Mouse (Mus musculus) large intestine, adult 2 months (tissue): ENCODE data around the gene Trpm1. TPM values are rescaled to one million over a fixed set of nuclear protein-coding genes. Genes with fewer than 3 reads are reported as not detected.

Source experiments
- DNase-seq: peaks from one replicate; pipeline ENCODE4 v3.0.0-alpha.2; 2012; ENCODE audit warnings: low read depth, low spot score
- WGBS: fragments of 180-500 bp; shearing (Covaris S2); methylation state at CpG from one replicate; pipeline ENCODE4 v1.1.7; 2018; 5-methylcytosine and 5-hydroxymethylcytosine counted together
- polyA plus RNA-seq: library from polyadenylated mRNA; depleted of rRNA; stranded (reverse); fragments of >200 nt; gene quantifications from 2 replicates; pipeline ENCODE4 v1.2.3, GENCODE M21; 2012

Gene Trpm1
- polyA plus RNA-seq, 1 experiment, result not detected

DNA sequence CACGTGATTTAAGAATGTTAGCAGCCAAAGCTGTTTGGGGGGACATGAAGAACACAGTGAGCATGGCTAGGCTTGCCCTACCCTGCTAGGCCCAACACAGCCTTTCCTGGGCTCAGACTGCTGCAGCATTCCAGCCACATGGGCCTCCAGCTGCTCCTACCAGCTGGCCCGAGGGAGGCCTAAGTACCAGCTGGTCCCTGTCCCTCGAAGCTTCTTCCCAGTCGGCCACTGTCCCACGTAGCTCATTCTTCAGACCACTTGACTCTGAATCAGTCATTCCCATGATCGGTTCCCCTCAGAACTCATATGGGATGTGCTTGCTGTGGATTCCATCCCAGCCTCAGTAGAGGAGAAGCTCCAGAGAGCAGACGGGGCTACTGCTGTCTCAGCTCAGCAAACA lies 8.4 kb downstream of the Trpm1 start:
- 82% methylated on average over 7 of the region's 7 CpGs for WGBS

DNA sequence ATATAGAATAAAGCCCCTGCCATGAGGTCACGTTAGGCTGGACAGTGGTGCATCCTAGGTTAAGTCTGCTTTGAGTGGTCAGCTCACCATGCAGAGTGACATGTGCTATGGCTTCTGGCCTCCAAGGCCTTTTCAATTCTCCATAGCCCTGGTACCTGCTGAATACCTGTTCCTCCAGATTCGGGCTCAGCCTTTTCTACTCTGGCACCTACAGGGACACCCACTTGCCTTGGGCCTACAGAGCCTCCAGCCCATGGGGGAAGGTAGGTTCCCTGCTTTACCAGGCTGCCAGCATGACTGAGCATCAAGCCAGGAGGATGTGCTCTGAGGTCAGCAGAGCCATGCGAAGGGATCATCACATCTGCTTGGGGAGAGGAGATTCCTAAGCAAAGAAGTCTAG lies 9.5 kb downstream of the Trpm1 start:
- DNase-seq, result no peak
- 90% methylated on average over 3 of the region's 3 CpGs for WGBS

More for the DNA sequence above, 8.4 kb downstream of the Trpm1 start:
- DNase-seq, result no peak

DNA sequence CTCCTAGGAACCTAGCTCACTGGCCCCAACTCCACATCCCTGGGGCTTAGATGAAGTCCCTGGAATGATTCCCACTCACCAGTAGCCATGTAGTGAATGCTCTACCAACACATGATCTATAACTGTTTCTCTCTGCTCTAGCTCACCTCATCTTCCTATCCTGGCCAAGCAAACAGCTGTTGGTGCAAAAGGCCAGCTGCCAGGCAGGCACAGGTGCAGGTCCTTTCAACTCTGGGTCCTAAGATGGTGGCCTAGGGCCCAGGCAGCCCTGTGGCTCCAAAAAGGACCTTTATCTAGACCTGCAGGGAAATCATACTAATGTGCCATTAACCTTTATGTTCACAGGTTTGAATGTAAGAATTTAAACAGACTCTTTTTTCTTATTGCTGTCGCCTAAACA lies 10.3 kb downstream of the Trpm1 start:
- 75% methylated on average over 1 of the region's 1 CpGs for WGBS
- no peak for DNase-seq

DNA sequence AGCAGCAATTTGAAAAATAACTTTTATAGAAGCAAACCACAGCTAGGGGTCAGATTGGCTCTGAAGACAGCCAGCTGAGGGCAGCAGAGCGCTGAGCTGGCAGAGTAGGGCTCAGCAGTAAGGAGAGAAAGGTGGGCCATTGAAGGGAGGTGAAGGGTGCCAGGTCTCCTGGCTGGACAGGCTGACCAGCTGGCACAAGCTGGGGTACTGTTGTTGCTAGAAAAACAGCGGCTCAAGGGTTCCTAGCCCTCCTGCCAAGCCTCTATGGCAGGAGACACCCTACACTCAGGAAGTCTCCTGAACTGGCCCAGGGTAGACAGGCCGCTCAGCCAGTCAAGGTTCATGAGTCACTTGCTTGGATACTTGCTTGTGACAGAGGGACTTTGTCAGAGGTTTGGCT lies 11.4 kb downstream of the Trpm1 start:
- DNase-seq, result no peak
- 63% methylated on average over 3 of the region's 3 CpGs for WGBS

DNA sequence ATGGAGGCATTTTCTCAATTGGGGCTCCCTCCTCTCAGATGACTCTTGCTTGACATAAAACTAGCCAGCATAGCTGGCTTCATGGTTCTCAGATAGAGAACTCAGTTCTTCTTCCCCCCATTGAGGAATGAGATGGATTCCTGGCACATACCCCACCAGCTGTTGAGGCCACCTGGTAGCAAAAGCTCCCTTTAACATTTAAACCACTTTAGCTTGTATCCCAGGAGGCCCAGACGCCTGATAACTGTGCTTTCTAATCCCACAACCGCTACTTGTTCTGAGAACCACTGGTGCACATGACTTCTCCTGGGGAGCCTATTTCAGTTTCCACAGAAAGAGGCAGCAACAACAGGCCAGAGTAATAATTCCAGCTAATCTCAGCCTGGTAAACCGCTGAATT lies 12.4 kb downstream of the Trpm1 start:
- DNase-seq, result no peak
- WGBS, result 82% methylated on average over 3 of the region's 3 CpGs

DNA sequence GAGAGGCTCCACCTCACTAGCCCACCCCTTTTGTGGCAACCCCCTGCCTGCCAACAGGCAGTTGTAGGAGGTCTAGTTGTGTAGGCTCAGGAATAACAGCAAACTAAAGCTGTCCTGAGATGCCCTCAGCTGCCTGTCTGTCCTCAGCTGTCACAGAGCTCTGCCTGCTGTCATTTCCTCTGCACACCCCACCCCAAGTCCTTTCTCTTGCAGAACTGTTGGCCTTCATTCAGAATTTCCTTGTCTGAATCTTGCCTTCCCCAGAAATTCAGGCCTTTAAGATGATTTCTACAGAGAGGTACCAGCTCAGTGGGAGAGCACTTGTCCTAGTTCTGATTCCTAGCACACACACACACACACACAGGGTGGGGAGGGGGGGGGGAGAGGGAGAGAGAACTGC lies 13.1 kb downstream of the Trpm1 start:
- DNase-seq, result no peak

DNA sequence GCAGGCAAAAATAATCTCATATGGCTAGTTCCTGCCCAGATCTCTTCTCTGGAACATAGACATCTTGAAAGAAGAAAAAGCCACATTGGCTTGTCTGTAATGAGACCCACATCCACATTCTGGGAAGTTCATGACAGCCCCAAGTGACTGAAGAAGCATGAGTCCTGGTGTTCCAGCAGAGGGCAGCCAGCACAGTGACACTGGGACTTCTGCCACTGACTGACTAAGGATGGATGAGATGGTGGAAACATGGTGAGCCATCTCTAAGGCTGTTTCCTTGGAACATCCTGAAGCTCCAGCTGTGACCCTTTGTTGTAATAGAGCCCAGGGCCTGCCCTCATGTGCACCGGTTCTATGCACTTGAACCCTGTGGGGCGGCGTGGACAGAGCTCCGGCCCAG lies 25.7 kb downstream of the Trpm1 start:
- 88% methylated on average over 4 of the region's 4 CpGs for WGBS
- DNase-seq, result no peak

DNA sequence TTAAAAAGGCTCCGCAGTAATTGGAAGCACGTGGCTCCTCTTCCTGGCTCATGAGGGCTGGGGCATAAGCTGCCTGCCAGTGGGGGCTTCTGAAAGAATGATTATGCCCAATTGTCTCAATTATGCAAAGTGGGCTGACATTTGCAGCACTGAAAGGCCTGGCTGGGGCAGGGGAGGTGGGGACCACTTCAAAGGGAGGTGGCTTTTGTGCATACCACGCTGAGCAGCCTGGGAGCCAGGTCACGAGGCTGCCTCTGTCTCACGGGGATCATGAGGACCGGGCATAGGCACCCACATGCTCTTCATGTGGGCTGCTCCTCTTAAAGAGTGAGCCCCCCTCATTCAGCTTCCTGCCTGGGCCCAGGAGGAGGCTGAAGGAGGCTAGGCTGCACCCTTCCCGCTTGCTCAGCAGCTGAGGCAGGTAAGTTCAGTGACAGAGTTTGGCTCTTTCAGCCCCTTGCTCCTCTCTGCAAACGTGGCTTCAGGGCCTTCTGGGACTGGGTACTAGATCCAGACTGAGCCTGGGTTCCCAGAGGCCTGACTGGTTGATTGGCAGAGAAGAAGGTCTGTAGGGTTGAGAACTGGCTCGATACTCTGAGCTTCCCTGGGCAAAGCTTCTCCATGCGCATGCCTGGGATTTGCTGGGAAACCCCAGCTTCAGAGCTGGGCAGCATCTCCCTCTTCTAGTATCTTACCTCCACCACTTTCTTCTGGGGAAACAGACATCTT lies 31.7 kb downstream of the Trpm1 start:
- DNase-seq, result no peak
- WGBS, result 78% methylated on average over 10 of the region's 10 CpGs

DNA sequence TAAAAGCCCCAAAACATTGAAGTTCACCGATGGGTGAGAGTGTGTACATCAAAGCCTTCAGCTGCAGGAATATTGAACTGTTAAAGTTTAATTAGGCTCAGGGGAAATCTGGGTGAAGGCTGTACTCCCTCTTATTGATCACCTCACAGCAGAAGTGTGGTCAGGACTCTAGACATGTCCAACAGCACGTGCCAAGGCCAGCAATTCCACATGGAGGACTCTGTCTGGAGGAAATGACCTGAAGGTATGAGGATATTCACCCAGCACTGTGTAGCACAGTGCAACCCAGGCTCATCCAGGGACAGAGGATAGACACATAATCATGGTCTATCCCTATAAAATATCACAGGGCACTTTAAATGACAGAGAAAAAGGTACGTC lies 32.3 kb downstream of the Trpm1 start:
- WGBS, result 76% methylated on average over 3 of the region's 3 CpGs
- no peak for DNase-seq

DNA sequence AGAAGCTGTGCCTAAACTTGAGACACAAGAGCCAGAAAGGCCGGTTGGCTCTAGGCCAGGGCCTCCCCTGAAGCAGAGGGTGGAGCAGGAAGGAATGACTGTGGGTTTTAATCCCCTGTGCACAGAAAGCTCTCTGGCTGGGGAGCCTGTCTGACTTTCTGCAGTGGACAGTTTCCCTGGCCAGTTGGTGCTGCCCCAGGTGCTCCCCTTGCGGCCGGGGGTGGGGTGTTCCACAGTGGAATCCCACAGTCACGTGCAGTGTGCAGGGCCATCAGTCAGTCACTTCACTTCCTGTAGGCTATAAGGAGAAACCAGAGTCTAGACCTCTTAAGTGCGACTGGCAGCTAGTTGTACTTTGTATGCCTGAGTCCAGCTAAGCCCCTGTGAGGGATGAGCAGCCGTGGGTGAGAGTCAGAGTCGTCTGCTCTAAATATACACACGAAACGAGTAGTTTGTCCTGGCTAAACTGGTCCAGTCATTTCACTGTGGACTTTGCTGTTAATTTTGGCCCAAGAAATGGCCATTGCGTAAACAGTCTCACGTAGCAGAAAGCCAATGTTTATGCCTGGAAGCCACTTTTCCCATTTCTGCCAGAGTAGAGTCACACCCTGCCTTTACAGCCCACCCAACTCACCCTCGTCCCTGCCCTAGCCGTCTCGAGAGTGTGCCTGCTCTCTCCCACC lies 38.8 kb downstream of the Trpm1 start:
- 9% methylated on average over 14 of the region's 14 CpGs for WGBS
- peak; percentile 31 for DNase-seq

DNA sequence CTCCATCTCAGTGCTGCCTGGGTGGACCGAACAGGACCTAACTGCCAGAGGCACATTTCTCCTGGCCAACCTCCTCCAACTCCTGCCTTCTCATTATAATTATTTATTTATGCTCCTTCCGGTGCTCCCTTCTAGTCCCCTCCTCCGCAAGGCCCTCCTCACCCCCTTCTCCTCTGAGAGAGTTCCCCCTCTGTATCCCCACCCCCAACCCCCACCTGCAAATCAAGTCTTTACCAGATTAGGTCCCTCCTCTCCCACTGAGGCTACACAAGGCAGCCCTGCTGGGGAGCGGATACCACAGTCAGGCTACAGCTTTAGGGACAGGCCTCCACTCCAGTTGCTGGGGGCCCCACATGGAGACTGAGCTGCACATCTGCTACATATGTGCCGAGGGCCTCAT lies 39.8 kb downstream of the Trpm1 start:
- 88% methylated on average over 5 of the region's 5 CpGs for WGBS
- no peak for DNase-seq

DNA sequence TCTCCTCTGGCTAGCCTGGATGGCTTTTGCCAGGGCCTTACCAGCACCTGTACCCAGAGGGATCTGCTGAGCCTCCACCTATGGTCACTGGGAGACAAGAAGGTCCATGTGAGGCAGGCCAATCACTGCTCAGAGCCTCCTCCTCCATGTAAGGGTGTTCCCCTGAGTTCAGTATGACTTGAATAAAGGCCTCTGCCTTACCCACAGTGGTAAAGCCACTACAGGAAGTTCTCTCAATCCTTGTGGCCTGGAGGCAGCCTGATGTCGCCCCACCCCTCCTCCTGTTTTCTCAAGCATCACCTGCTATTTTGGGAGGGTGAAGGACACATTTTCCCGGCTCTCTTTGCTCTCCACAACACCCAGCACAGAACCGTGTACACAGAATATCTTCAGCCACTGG lies 42.5 kb downstream of the Trpm1 start:
- 59% methylated on average over 3 of the region's 3 CpGs for WGBS
- DNase-seq, result no peak

DNA sequence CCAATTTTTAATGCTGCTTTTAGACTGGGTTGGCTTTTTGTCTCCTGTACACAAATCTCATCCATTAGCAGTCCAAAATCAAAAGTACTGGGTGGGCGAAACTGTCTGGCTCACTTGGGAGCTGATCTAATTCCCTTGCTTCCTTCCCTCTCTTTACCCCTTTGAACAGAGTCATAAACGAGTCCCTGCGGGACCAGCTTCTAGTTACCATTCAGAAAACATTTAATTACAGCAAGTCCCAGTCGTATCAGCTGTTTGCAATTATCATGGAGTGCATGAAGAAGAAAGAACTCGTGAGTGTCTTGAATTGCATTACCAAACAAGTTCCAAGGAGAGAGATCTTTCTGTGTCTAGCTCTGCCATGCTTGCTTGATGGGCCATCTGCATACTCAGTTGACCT lies 55.1 kb downstream of the Trpm1 start:
- WGBS, result 59% methylated on average over 5 of the region's 5 CpGs
- no peak for DNase-seq

DNA sequence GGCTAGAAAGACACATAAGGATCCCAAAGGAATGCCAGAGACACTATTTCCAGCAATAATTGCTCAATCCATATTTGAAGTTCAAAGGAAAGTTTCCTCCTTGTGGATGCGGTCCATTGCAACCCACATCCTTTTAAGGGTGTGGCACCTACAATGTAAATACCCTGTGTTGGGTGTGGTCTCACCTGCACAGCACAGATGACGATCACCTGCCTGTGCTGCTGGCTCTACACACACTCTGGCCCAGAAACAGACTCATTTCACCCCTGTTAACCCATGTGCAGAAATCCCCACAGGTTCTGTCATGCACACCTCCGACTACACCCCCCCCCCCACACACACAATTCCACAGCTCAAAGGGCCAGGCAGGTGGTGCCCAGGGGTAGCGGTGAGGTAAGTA lies 59.2 kb downstream of the Trpm1 start:
- no peak for DNase-seq
- WGBS, result 41% methylated on average over 4 of the region's 4 CpGs

DNA sequence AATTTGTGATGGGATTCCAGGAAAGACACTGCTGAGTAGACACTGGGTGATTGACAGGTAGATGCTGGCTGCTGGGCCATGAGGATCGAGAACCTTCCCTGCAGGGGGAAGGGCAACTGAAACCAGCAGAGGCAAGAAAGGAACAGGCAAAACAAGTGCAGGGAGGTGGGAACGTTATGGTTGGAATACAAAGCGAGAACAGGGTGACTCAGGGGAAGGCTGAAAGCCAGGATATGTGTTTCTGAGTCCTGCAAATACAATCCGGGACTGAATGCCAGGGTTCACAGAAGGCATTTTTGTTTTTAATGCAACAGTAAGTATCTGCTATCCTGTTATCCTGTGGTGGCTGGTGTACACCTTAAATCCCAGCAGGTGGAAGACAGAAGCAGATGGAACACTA lies 60.4 kb downstream of the Trpm1 start:
- DNase-seq, result no peak
- 73% methylated on average over 4 of the region's 4 CpGs for WGBS

DNA sequence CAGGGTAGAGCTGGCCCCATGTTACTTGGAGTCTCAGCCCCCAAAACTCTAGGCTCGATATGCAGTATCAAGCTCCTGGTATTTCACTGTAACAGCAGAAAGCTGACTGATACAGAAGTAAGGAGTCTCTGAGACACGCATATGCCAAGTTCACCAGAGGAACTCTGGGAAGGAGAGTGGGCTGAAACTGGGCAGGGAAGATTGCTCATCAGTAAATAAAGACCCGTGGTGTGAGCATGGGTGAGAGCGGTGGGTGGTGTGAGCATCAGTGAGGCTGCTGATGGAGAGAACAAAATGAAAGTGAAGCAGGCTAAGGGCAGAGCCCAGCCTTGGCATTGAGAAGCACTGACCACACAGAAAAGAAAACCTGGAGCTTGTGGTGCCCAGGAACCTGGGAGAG lies 62.0 kb downstream of the Trpm1 start:
- DNase-seq, result no peak
- WGBS, result 72% methylated on average over 4 of the region's 4 CpGs

DNA sequence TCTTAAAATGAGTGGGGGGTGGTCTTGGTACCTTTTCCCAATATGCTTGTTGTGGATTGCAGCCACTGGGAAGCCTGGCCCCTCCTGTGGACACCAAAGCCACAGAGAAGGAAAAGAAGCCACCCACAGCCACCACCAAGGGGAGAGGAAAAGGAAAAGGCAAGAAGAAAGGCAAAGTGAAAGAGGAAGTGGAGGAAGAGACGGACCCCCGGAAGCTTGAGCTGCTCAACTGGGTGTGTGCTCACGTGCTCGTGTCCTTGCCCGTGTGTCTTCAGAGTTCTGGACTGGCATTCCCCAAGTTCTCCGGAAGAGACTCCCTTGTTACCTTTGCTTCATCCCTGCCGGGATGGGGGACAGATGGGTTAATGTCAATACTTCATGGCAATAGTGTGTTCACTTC lies 63.8 kb downstream of the Trpm1 start:
- no peak for DNase-seq
- WGBS, result 79% methylated on average over 7 of the region's 7 CpGs

DNA sequence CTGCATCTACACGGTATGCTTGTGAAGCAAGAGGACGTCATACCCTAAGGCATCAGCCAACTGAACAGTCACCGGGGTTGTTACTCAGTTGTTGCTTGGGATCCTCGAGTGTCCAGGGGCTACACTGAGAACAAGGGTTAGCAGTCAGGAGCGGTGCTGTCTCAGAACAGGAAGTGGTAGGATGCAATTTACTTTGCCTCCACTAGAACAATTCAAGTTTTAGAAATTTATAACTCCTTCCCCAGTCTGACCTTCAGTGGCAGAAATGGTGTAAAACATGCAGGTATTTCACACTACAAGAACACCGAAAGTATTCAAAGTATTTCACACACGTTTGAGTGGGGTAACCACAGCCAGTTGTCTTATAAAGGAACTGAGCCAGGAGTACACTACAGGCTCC lies 66.1 kb downstream of the Trpm1 start:
- DNase-seq, result no peak
- WGBS, result 64% methylated on average over 7 of the region's 7 CpGs

DNA sequence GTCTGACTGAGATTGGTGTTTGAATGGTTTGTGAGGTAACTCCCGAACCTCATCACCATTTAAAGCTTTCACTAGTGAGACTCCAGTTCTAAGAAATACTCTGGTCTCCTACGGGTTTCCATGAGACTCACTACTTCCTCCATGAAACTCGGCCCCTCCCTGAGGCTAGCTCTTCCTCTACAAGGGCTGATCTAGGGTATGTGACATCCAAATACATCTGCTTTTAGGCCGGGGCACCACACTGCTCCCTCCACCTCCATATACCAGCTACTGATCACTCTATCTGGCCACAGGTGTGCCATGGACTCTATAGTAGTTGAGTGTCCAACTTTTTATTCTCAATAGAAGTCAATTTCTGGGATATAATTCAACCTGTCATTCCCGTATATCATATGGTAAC lies 69.6 kb downstream of the Trpm1 start:
- WGBS, result 90% methylated on average over 5 of the region's 5 CpGs
- no peak for DNase-seq

DNA sequence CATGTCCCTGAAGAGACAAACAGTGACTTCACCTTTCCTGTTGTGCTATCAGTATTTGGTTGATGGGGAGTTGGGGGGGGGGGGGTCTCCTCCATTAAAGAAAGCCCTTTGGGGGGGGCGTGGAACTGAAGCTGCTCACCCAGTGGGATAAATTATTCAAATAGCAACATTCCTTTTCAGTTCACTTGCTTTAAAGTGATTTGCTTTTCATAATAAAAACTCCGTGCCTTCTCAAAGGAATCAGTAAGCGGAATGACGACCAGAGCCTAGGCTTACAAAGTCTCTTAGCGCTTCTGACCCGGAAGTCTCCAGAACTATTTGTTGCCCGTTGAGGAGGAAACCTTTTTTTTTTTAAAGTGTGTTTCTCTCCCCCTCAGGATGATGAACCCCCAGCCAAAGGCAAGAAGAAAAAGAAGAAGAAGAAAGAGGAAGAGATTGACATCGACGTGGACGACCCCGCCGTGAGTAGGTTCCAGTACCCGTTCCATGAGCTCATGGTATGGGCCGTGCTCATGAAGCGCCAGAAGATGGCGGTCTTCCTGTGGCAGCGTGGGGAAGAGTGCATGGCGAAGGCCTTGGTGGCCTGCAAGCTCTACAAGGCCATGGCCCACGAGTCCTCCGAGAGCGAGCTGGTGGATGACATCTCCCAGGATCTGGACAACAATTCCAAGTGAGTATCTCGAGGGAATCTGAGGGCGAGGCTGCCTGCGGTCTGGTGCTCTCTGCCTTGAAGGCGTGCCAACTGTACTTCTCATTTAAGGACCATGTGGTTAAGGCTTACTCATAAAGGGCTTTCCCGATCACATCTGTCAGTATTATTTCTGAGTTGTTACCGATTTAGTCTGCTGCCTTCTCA lies 72.9 kb downstream of the Trpm1 start:
- 81% methylated on average over 27 of the region's 27 CpGs for WGBS
- DNase-seq, result no peak

DNA sequence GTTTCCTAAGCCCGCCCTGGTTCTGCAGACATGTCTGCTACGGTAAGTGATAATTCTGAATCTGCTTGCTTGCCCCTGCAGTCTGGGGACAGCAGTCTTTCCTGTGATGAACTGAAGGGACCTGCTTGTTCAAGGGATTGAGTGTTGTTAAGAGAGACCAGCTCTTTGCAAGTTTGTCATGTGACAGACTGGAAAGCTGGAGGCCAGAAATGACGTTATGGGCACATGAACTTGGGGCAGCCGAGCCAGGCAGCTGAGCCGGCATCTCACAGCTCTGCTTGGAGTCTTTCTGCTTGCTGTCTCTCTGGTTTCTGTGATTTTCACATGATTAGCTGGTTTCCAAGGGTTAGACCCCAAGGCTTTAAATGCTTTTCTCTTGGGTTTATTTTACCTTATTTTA lies 74.0 kb downstream of the Trpm1 start:
- no peak for DNase-seq
- WGBS, result 77% methylated on average over 5 of the region's 5 CpGs
